Mouse (Mus musculus) embryonic facial prominence, embryonic 11.5 days (tissue): ENCODE results near the gene Olfr70. TPM values are rescaled to one million over a fixed set of nuclear protein-coding genes. Genes with fewer than 3 reads are reported as not detected.

Source experiments
- ATAC-seq: fragments of 200-750 bp; cut with Nextera tagmentation; replicated peaks from 2 replicates; pipeline ENCODE4 v1.8.0; 2017; ENCODE audit warnings: low read depth; ENCODE audit not compliant: insufficient number of reproducible peaks, low FRiP score, low TSS enrichment
- DNase-seq: peaks from one replicate; pipeline ENCODE4 v3.0.0-alpha.2; 2015; ENCODE audit warnings: low spot score
- H3K27ac ChIP-seq: fragments of 300-500 bp; sonication (generic); replicated peaks from 2 replicates; pipeline ENCODE4 v1.5.1; 2014; ENCODE audit warnings: mild to moderate bottlenecking, low read depth, low read length, control low read depth
- H3K27me3 ChIP-seq: fragments of 300-500 bp; sonication (generic); 2 replicates; pipeline ENCODE4 v1.6.1; 2014; ENCODE audit warnings: mild to moderate bottlenecking, low read length, moderate library complexity, mixed read lengths; ENCODE audit not compliant: control insufficient read depth, insufficient read depth
- H3K36me3 ChIP-seq: fragments of 300-500 bp; sonication (generic); replicated peaks from 2 replicates; pipeline ENCODE4 v1.6.1; 2014; ENCODE audit warnings: low read depth, mild to moderate bottlenecking, low read length, moderate library complexity, mixed read lengths; ENCODE audit not compliant: control insufficient read depth, insufficient read depth
- H3K4me1 ChIP-seq: fragments of 300-500 bp; sonication (generic); 2 replicates; pipeline ENCODE4 v1.6.1; 2014; ENCODE audit warnings: low read length, mixed read lengths; ENCODE audit not compliant: control insufficient read depth, insufficient read depth
- H3K4me2 ChIP-seq: fragments of 300-500 bp; sonication (generic); 2 replicates; pipeline ENCODE4 v1.6.1; 2014; ENCODE audit warnings: low read depth, mild to moderate bottlenecking, control low read depth, low read length, moderate library complexity
- H3K4me3 ChIP-seq: fragments of 300-500 bp; sonication (generic); 2 replicates; pipeline ENCODE4 v1.5.1; 2014; ENCODE audit warnings: low read depth, low read length, control low read depth
- H3K9ac ChIP-seq: fragments of 300-500 bp; sonication (generic); replicated peaks from 2 replicates; pipeline ENCODE4 v1.6.1; 2014; ENCODE audit warnings: mild to moderate bottlenecking, control low read depth, low read length
- H3K9me3 ChIP-seq: fragments of 300-500 bp; sonication (generic); replicated peaks from 2 replicates; pipeline ENCODE4 v1.6.1; 2016; ENCODE audit warnings: mild to moderate bottlenecking, low read length, inconsistent platforms, mixed read lengths; ENCODE audit not compliant: control insufficient read depth
- WGBS: fragments of 180-500 bp; shearing (Covaris S2); extraction: QIAGEN DNeasy Blood & Tissue Kit; methylation state at CpG from one replicate; pipeline ENCODE4 v1.1.7; 2014; 5-methylcytosine and 5-hydroxymethylcytosine counted together
- polyA plus RNA-seq: library from polyadenylated mRNA; unstranded; fragments of >200 nt; fragmentation: Nextera tagmentation; extraction: Ambion mirVana; gene quantifications from 2 replicates; pipeline ENCODE4 v1.2.1, GENCODE M21; 2014

The Olfr70 gene
- polyA plus RNA-seq, 1 experiment from 2014 or later: not detected

GRCm38 (mm10) chr4:43703851-43704250 is 3.2 kb upstream of the Olfr70 start:
- Histone ChIP-seq H3K27ac (no peak overlapping the region), H3K4me3 (no peak overlapping the region), H3K4me2 (no peak overlapping the region), H3K9ac (no peak overlapping the region), H3K9me3 (no peaks in the 10 kb centered on the region), H3K4me1 (no peaks in the 10 kb centered on the region), H3K27me3 (no peaks in the 10 kb centered on the region), H3K36me3 (no peaks in the 10 kb centered on the region)
- 86% methylated on average over 8 of the region's 8 CpGs for WGBS
- DNase-seq (no peak), ATAC-seq (no peak)

- H3K27me3 ChIP-seq: no peaks in the 10 kb centered on the region
- 73% methylated on average over 6 of the region's 6 CpGs for WGBS
- no peak for DNase-seq
- H3K4me3 ChIP-seq: no peak overlapping the region
- no peaks in the 10 kb centered on the region for H3K9me3 ChIP-seq
- no peak overlapping the region for H3K4me2 ChIP-seq
- no peak overlapping the region for H3K27ac ChIP-seq
- no peak overlapping the region for H3K9ac ChIP-seq
- no peak for ATAC-seq
- no peaks in the 10 kb centered on the region for H3K4me1 ChIP-seq
- no peaks in the 10 kb centered on the region for H3K36me3 ChIP-seq
These were observed 2.8 kb upstream of the Olfr70 start for GRCm38 (mm10) chr4:43703439-43703838.

- no peak overlapping the region for H3K9ac ChIP-seq
- no peak for DNase-seq
- no peak for ATAC-seq
- H3K9me3 ChIP-seq: no peaks in the 10 kb centered on the region
- H3K4me1 ChIP-seq: no peaks in the 10 kb centered on the region
- 93% methylated on average over 13 of the region's 13 CpGs for WGBS
- H3K36me3 ChIP-seq: no peaks in the 10 kb centered on the region
- no peak overlapping the region for H3K4me2 ChIP-seq
- H3K4me3 ChIP-seq: no peak overlapping the region
- no peak overlapping the region for H3K27ac ChIP-seq
- no peaks in the 10 kb centered on the region for H3K27me3 ChIP-seq
These were observed 4.0 kb downstream of the Olfr70 start for GRCm38 (mm10) chr4:43696561-43696960.

- no peak overlapping the region for H3K27ac ChIP-seq
- no peak for DNase-seq
- H3K4me3 ChIP-seq: no peak overlapping the region
- no peaks in the 10 kb centered on the region for H3K36me3 ChIP-seq
- no peak overlapping the region for H3K4me2 ChIP-seq
- H3K9ac ChIP-seq: no peak overlapping the region
- no peak for ATAC-seq
- H3K9me3 ChIP-seq: no peaks in the 10 kb centered on the region
- WGBS: 35% methylated on average over 9 of the region's 9 CpGs
- H3K27me3 ChIP-seq: no peaks in the 10 kb centered on the region
- H3K4me1 ChIP-seq: no peaks in the 10 kb centered on the region
These were observed 5.3 kb downstream of the Olfr70 start for GRCm38 (mm10) chr4:43695249-43695671.

- no peak for DNase-seq
- WGBS: 86% methylated on average over 1 of the region's 1 CpGs
- H3K27me3 ChIP-seq: no peaks in the 10 kb centered on the region
- no peak overlapping the region for H3K4me3 ChIP-seq
- H3K36me3 ChIP-seq: no peaks in the 10 kb centered on the region; the same call in 1 of the 2 replicates
- H3K4me1 ChIP-seq: no peaks in the 10 kb centered on the region
- no peak for ATAC-seq
- H3K9me3 ChIP-seq: no peaks in the 10 kb centered on the region
- H3K9ac ChIP-seq: no peak overlapping the region
- H3K4me2 ChIP-seq: no peak overlapping the region
- H3K27ac ChIP-seq: no peak overlapping the region
These were observed 6.0 kb downstream of the Olfr70 start for GRCm38 (mm10) chr4:43694439-43695248.

GRCm38 (mm10) chr4:43693806-43694241 is 6.8 kb downstream of the Olfr70 start:
- Histone ChIP-seq H3K27ac (no peak overlapping the region), H3K4me1 (no peaks in the 10 kb centered on the region), H3K27me3 (no peaks in the 10 kb centered on the region), H3K36me3 (no peaks in the 10 kb centered on the region; the same call in 1 of the 2 replicates), H3K4me2 (no peak overlapping the region), H3K9ac (no peak overlapping the region), H3K9me3 (no peaks in the 10 kb centered on the region), H3K4me3 (no peak overlapping the region)
- no peak for ATAC-seq
- no peak for DNase-seq
- 84% methylated on average over 5 of the region's 5 CpGs for WGBS

- Histone ChIP-seq H3K4me2 (no peak overlapping the region), H3K9ac (no peak overlapping the region), H3K4me1 (no peaks in the 10 kb centered on the region), H3K9me3 (no peaks in the 10 kb centered on the region), H3K27me3 (no peaks in the 10 kb centered on the region), H3K27ac (no peak overlapping the region), H3K4me3 (no peak overlapping the region), H3K36me3 (no peaks in the 10 kb centered on the region; the same call in 1 of the 2 replicates)
- ATAC-seq: no peak
- 82% methylated on average over 5 of the region's 5 CpGs for WGBS
- no peak for DNase-seq
These were observed 9.6 kb downstream of the Olfr70 start for GRCm38 (mm10) chr4:43691026-43691425.

GRCm38 (mm10) chr4:43690021-43690420 is 10.6 kb downstream of the Olfr70 start:
- Histone ChIP-seq H3K4me3 (no peak overlapping the region), H3K9ac (no peak overlapping the region), H3K27me3 (no peaks in the 10 kb centered on the region), H3K4me1 (no peaks in the 10 kb centered on the region), H3K4me2 (no peak overlapping the region), H3K9me3 (no peaks in the 10 kb centered on the region), H3K27ac (no peak overlapping the region), H3K36me3 (no peaks in the 10 kb centered on the region; the same call in 1 of the 2 replicates)
- ATAC-seq: no peak
- 95% methylated on average over 17 of the region's 17 CpGs for WGBS
- DNase-seq: no peak
